Mouse (Mus musculus): ENCODE measurements around the gene Tpd52l1. TPM values are rescaled to one million over a fixed set of nuclear protein-coding genes. Genes with fewer than 3 reads are reported as not detected.

The Tpd52l1 gene
- total RNA-seq, 2 experiments from 2014 or later: 16.8 to 21.0 TPM

- DNase-seq: no peak
- intact Hi-C loops (cut with DNase I; ENCODE audit: low total_unique reads): no loop called here
These were observed 91.6 kb downstream of the Tpd52l1 start for GRCm38 (mm10) chr10:31354141-31354540.

GRCm38 (mm10) chr10:31352845-31353427, 92.8 kb downstream of the Tpd52l1 start:
- intact Hi-C loops (cut with DNase I; ENCODE audit: low total_unique reads): no loop called here
- no peak for DNase-seq

GRCm38 (mm10) chr10:31351056-31351455, 94.7 kb downstream of the Tpd52l1 start:
- intact Hi-C loops (cut with DNase I; ENCODE audit: low total_unique reads): no loop called here
- DNase-seq: no peak

- DNase-seq: no peak
These were observed 99.4 kb downstream of the Tpd52l1 start for GRCm38 (mm10) chr10:31346401-31346800.

GRCm38 (mm10) chr10:31336432-31336831, 109.3 kb downstream of the Tpd52l1 start:
- intact Hi-C loops (cut with DNase I; ENCODE audit: low total_unique reads): no loop called here
- no peak for DNase-seq

More at GRCm38 (mm10) chr10:31346401-31346800, 99.4 kb downstream of the Tpd52l1 start:
- intact Hi-C loops (cut with DNase I; ENCODE audit: low total_unique reads): no loop called here

GRCm38 (mm10) chr10:31331225-31331775, 114.5 kb downstream of the Tpd52l1 start:
- DNase-seq: peak; percentile 5
- intact Hi-C loops (cut with DNase I; ENCODE audit: low total_unique reads): no loop called here

- DNase-seq: no peak
- intact Hi-C loops (cut with DNase I; ENCODE audit: low total_unique reads): no loop called here
These were observed 115.3 kb downstream of the Tpd52l1 start for GRCm38 (mm10) chr10:31330286-31330962.

- no peak for DNase-seq
- intact Hi-C loops (cut with DNase I; ENCODE audit: low total_unique reads): no loop called here
These were observed 116.3 kb downstream of the Tpd52l1 start for GRCm38 (mm10) chr10:31329436-31329835.

- intact Hi-C loops (cut with DNase I; ENCODE audit: low total_unique reads): no loop called here
- no peak for DNase-seq
These were observed 127.3 kb downstream of the Tpd52l1 start for GRCm38 (mm10) chr10:31318491-31318890.

- DNase-seq: peak; percentile 79
- intact Hi-C loops (cut with DNase I; ENCODE audit: low total_unique reads): no loop called here
These were observed 132.6 kb downstream of the Tpd52l1 start, which contains the start of gene Hddc2 for GRCm38 (mm10) chr10:31312865-31313848. Hddc2 (plus strand) TSS chr10:31313383.

- intact Hi-C loops (cut with DNase I; ENCODE audit: low total_unique reads): no loop called here
These were observed 138.6 kb downstream of the Tpd52l1 start for GRCm38 (mm10) chr10:31307024-31307598.

GRCm38 (mm10) chr10:31303446-31303845, 142.3 kb downstream of the Tpd52l1 start:
- intact Hi-C loops (cut with DNase I; ENCODE audit: low total_unique reads): no loop called here
- DNase-seq: no peak

More at GRCm38 (mm10) chr10:31307024-31307598, 138.6 kb downstream of the Tpd52l1 start:
- DNase-seq: no peak

GRCm38 (mm10) chr10:31300292-31300691, 145.5 kb downstream of the Tpd52l1 start:
- intact Hi-C loops (cut with DNase I; ENCODE audit: low total_unique reads): no loop called here
- DNase-seq: no peak

GRCm38 (mm10) chr10:31298921-31299574, 146.7 kb downstream of the Tpd52l1 start:
- DNase-seq: peak; percentile 19
- intact Hi-C loops (cut with DNase I; ENCODE audit: low total_unique reads): loop anchor here (10.0 kb wide), 1 partner anchor 474 kb away; no protein-coding TSS in a partner anchor

- DNase-seq: no peak
- intact Hi-C loops (cut with DNase I; ENCODE audit: low total_unique reads): loop anchor here (10.0 kb wide), 1 partner anchor 473 kb away; no protein-coding TSS in a partner anchor
These were observed 147.5 kb downstream of the Tpd52l1 start for GRCm38 (mm10) chr10:31298263-31298662.

- DNase-seq: no peak
- intact Hi-C loops (cut with DNase I; ENCODE audit: low total_unique reads): loop anchor here (10.0 kb wide), 1 partner anchor 472 kb away; no protein-coding TSS in a partner anchor
These were observed 148.7 kb downstream of the Tpd52l1 start for GRCm38 (mm10) chr10:31297106-31297505.

- DNase-seq: no peak
- intact Hi-C loops (cut with DNase I; ENCODE audit: low total_unique reads): loop anchor here (10.0 kb wide), 1 partner anchor 472 kb away; no protein-coding TSS in a partner anchor
These were observed 149.3 kb downstream of the Tpd52l1 start for GRCm38 (mm10) chr10:31296458-31296857.

- DNase-seq: no peak
- intact Hi-C loops (cut with DNase I; ENCODE audit: low total_unique reads): loop anchor here (10.0 kb wide), 1 partner anchor 471 kb away; no protein-coding TSS in a partner anchor
These were observed 150.1 kb downstream of the Tpd52l1 start for GRCm38 (mm10) chr10:31295705-31296104.
